Comparison of ENCODE assay signal across 8 mouse cellular contexts in genomic region chr10:82899810-82900421, GRCm38 (mm10). TPM values are rescaled to one million over a fixed set of nuclear protein-coding genes. Genes with fewer than 3 reads are reported as not detected.
DNase-seq lines count a peak whose midpoint lies in the region; ATAC-seq lines count a peak whose summit lies in the region.

No protein-coding gene starts in this region.

- no peak overlapping the region for H3K4me3 ChIP-seq in heart, embryonic 15.5 days
- no peak overlapping the region for H3K4me3 ChIP-seq in intestine, embryonic 14.5 days (ENCODE audit: low read depth, low read length)

- no peak for ATAC-seq in heart, embryonic 15.5 days (replicated peaks; ENCODE audit: insufficient number of reproducible peaks, insufficient read depth, low FRiP score, low read depth)
- peak; percentile 85 for ATAC-seq in common myeloid progenitor, adult 5-6 weeks (replicated peaks; ENCODE audit: low read depth, poor library complexity, severe bottlenecking)
- peak; percentile 30; the same call in 1 of the 2 replicates for ATAC-seq in intestine, embryonic 14.5 days (replicated peaks; ENCODE audit: low FRiP score, low TSS enrichment, low read depth)

- no peak overlapping the region for H3K27ac ChIP-seq in heart, embryonic 15.5 days
- no peak overlapping the region for H3K27ac ChIP-seq in intestine, embryonic 14.5 days (ENCODE audit: low read depth)

- H3K27me3 ChIP-seq in heart, embryonic 15.5 days: no peaks in the 10 kb centered on the region
- H3K27me3 ChIP-seq in intestine, embryonic 14.5 days (replicated peaks; ENCODE audit: control insufficient read depth, insufficient read depth, low read length): no peaks in the 10 kb centered on the region

- H3K9ac ChIP-seq in heart, embryonic 15.5 days: no peak overlapping the region
- no peak overlapping the region for H3K9ac ChIP-seq in intestine, embryonic 14.5 days (ENCODE audit: low read length)

- H3K36me3 ChIP-seq in heart, embryonic 15.5 days: peaks cover 31% of the 10 kb centered on the region
- H3K36me3 ChIP-seq in intestine, embryonic 14.5 days (ENCODE audit: control insufficient read depth, insufficient read depth, low read length): peaks cover 34% of the 10 kb centered on the region

- 0 out of 2 replicates have a peak overlapping the region, but pooled peaks have one; percentile 5 for H3K4me2 ChIP-seq in heart, embryonic 15.5 days
- no peak overlapping the region for H3K4me2 ChIP-seq in intestine, embryonic 14.5 days (ENCODE audit: low read length)

- WGBS in heart, embryonic 15.5 days: 42% methylated on average over 16 of the region's 16 CpGs
- 44% methylated on average over 16 of the region's 16 CpGs for WGBS in intestine, embryonic 14.5 days

- H3K9me3 ChIP-seq in heart, embryonic 15.5 days (replicated peaks): no peaks in the 10 kb centered on the region
- no peaks in the 10 kb centered on the region for H3K9me3 ChIP-seq in intestine, embryonic 14.5 days (ENCODE audit: control insufficient read depth, low read length)

- peaks cover 27% of the 10 kb centered on the region for H3K4me1 ChIP-seq in heart, embryonic 15.5 days (replicated peaks)
- no peaks in the 10 kb centered on the region; the same call in 1 of the 2 replicates for H3K4me1 ChIP-seq in intestine, embryonic 14.5 days (replicated peaks; ENCODE audit: control insufficient read depth, insufficient read depth, low read length)

- DNase-seq in heart, adult 11 months: no peak
- DNase-seq in intestine, embryonic 14.5 days (ENCODE audit: low spot score): no peak
- DNase-seq in lung, postnatal 25 days (ENCODE audit: low spot score): peak; percentile 40
- DNase-seq in testis, postnatal 14 days (ENCODE audit: low spot score): peak; percentile 40
- no peak for DNase-seq in urinary bladder, adult 2 months (ENCODE audit: low spot score)
- DNase-seq in cerebellum, adult 8-10 months: no peak

RNA-seq across cellular contexts. Expression of gene Eid3, which starts 33.5 kb away (rescaled TPM):
- 0.15 and 0.42 TPM in 2 replicates for polyA plus RNA-seq in heart, embryonic 15.5 days (2015; fragmentation: Nextera tagmentation; extraction: Ambion mirVana)
- total RNA-seq in common myeloid progenitor, adult 5-6 weeks (2017): 3.3 and 3.6 TPM in 2 replicates
- 0.31 and 0.63 TPM in 2 replicates for polyA plus RNA-seq in intestine, embryonic 14.5 days (2014; fragmentation: Nextera tagmentation; extraction: Ambion mirVana)
- 0.22 and 0.77 TPM in 2 replicates for polyA plus RNA-seq in urinary bladder, adult 2 months (2012; rRNA removed)

Comparison
In these comparisons a context has a peak if more than half of its experiments do, and no peak if none do; other contexts are left out.
1. DNase-seq: peak in lung, postnatal 25 days (single experiment) and testis, postnatal 14 days (single experiment); none in heart, adult 11 months (single experiment), intestine, embryonic 14.5 days (single experiment), urinary bladder, adult 2 months (single experiment) and cerebellum, adult 8-10 months (single experiment).